Mouse (Mus musculus): Measurements from ENCODE around the gene Vdac1.
"Not testable (repeated sequence)": the region's sequence is repeated elsewhere in the genome, so short reads cannot be mapped to it uniquely, and the experiment has no call there.

Vdac1 gene

GRCm38 (mm10) chr11:52377579-52377978, 16.9 kb downstream of the Vdac1 start:
- no peak for DNase-seq

GRCm38 (mm10) chr11:52379241-52379640, 18.6 kb downstream of the Vdac1 start:
- DNase-seq, result no peak

- no peak for DNase-seq
Observed at GRCm38 (mm10) chr11:52383741-52384140, 23.1 kb downstream of the Vdac1 start.

GRCm38 (mm10) chr11:52384667-52385066, 24.0 kb downstream of the Vdac1 start:
- DNase-seq, result no peak

- no peak for DNase-seq
Observed at GRCm38 (mm10) chr11:52386892-52387291, 26.2 kb downstream of the Vdac1 start.

- no peak for DNase-seq
Observed at GRCm38 (mm10) chr11:52388150-52388549, 27.5 kb downstream of the Vdac1 start.

GRCm38 (mm10) chr11:52388979-52389378, 28.3 kb downstream of the Vdac1 start:
- DNase-seq, result not testable (repeated sequence)

GRCm38 (mm10) chr11:52389933-52390332, 29.3 kb downstream of the Vdac1 start:
- DNase-seq, result no peak

GRCm38 (mm10) chr11:52394494-52394893, 33.8 kb downstream of the Vdac1 start:
- DNase-seq, result no peak

- DNase-seq, result no peak
Observed at GRCm38 (mm10) chr11:52395343-52395742, 34.7 kb downstream of the Vdac1 start.

GRCm38 (mm10) chr11:52395940-52396596, 35.4 kb downstream of the Vdac1 start, which contains the start of gene 9530068E07Rik:
TSS of gene 9530068E07Rik (plus strand) at chr11:52396428.
- DNase-seq, result peak; percentile 96

GRCm38 (mm10) chr11:52396597-52397188, 36.0 kb downstream of the Vdac1 start:
- peak; percentile 62 for DNase-seq

- peak; percentile 29 for DNase-seq
Observed at GRCm38 (mm10) chr11:52397385-52397987, 36.8 kb downstream of the Vdac1 start.

GRCm38 (mm10) chr11:52401476-52401875, 40.8 kb downstream of the Vdac1 start:
- no peak for DNase-seq

- DNase-seq, result no peak
Observed at GRCm38 (mm10) chr11:52402566-52402965, 41.9 kb downstream of the Vdac1 start.

- no peak for DNase-seq
Observed at GRCm38 (mm10) chr11:52404209-52404608, 43.5 kb downstream of the Vdac1 start.

GRCm38 (mm10) chr11:52405196-52405688, 44.6 kb downstream of the Vdac1 start:
- DNase-seq, result no peak

GRCm38 (mm10) chr11:52409316-52409715, 48.7 kb downstream of the Vdac1 start:
- no peak for DNase-seq

GRCm38 (mm10) chr11:52418358-52418757, 57.7 kb downstream of the Vdac1 start:
- DNase-seq, result no peak

- peak; percentile 64 for DNase-seq
Observed at GRCm38 (mm10) chr11:52419246-52419645, 58.6 kb downstream of the Vdac1 start.

GRCm38 (mm10) chr11:52419861-52420260, 59.2 kb downstream of the Vdac1 start:
- DNase-seq, result no peak

GRCm38 (mm10) chr11:52420296-52421052, 59.8 kb downstream of the Vdac1 start:
- no peak for DNase-seq
